Mouse (Mus musculus): ENCODE data around the gene Barhl2. TPM values are rescaled to one million over a fixed set of nuclear protein-coding genes. Genes with fewer than 3 reads are reported as not detected.

Barhl2 gene
- total and polyA plus RNA-seq, 3 experiments = not detected

- Histone ChIP-seq H3K9ac (ENCODE audit: control insufficient read depth, low read depth, low read length, poor library complexity, severe bottlenecking) (no peak overlapping the region), H3K4me3 (ENCODE audit: control insufficient read depth in 1 of 2, insufficient read depth in 1 of 2, low read depth in 2 of 2, low read length in 2 of 2) (no peak overlapping the region), H3K27me3 (ENCODE audit: control insufficient read depth in 1 of 2, insufficient read depth in 2 of 2, low read length in 2 of 2) (no peaks in the 10 kb centered on the region), H3K4me1 (ENCODE audit: control insufficient read depth in 1 of 2, insufficient read depth in 2 of 2, low read length in 2 of 2) (no peaks in the 10 kb centered on the region), H3K27ac (ENCODE audit: control insufficient read depth, low read depth, low read length) (no peak overlapping the region), H3K9me3 (replicated peaks; ENCODE audit: insufficient read depth, low read length) (no peaks in the 10 kb centered on the region), H3K36me3 (ENCODE audit: control insufficient read depth in 1 of 2, insufficient read depth in 2 of 2, low read length in 2 of 2) (no peaks in the 10 kb centered on the region), H3K79me2 (ENCODE audit: control insufficient read depth, insufficient read depth, low read length, poor library complexity) (no peaks in the 10 kb centered on the region)
- no peak for TF ChIP-seq CTCF (IDR thresholded peaks at IDR 0.05 in 2 of 3, conservative IDR thresholded peaks at IDR 0.05 in 1 of 3; ENCODE audit: control insufficient read depth in 1 of 3, insufficient read depth in 1 of 3, low read depth in 2 of 3, low read length in 3 of 3, poor library complexity in 1 of 3, severe bottlenecking in 1 of 3)
- no peak for TF ChIP-seq ELF1 (IDR thresholded peaks at IDR 0.05; ENCODE audit: low read depth, low read length)
- TF ChIP-seq POLR2AphosphoS2 (IDR thresholded peaks at IDR 0.05; ENCODE audit: low read length) = no peak
- no peak for TF ChIP-seq NELFE (IDR thresholded peaks at IDR 0.05; ENCODE audit: low read depth, low read length)
- TF ChIP-seq CHD1 (IDR thresholded peaks at IDR 0.05; ENCODE audit: low read depth, low read length) = no peak
- TF ChIP-seq GATA1 (IDR thresholded peaks at IDR 0.05; ENCODE audit: low read depth, low read length) = no peak
- TF ChIP-seq RCOR1 (IDR thresholded peaks at IDR 0.05; ENCODE audit: low read depth, low read length) = no peak
- TF ChIP-seq MAFK (IDR thresholded peaks at IDR 0.05; ENCODE audit: borderline replicate concordance, low read depth, low read length) = no peak
- TF ChIP-seq ZMIZ1 (IDR thresholded peaks at IDR 0.05; ENCODE audit: low read depth, low read length) = no peak
- no peak for TF ChIP-seq TCF12 (IDR thresholded peaks at IDR 0.05; ENCODE audit: low read depth, low read length)
- no peak for DNase-seq (ENCODE audit: low read depth, low spot score)
These were observed 42.2 kb downstream of the Barhl2 start for GRCm38 (mm10) chr5:106415734-106416133.

DNA sequence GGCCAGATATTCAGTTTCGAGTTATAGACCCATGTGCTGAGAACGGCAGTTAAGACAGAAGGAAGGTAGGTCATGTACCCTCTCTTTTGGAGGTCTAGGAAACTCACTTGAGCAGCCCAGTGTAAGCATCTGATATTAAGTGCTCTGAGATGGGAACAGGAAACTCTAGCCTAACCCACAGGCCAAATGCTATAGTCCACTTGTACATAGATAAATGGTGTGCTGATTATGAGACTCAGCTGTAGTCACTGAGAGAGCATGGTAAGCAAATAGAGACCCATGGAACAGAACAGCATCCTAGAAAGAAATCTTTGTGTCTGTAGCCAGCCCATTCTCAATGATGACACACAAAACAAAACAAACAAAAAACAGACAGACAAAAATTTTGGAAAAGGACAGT, 55.2 kb downstream of the Barhl2 start:
- no peak for TF ChIP-seq NELFE (IDR thresholded peaks at IDR 0.05; ENCODE audit: low read depth, low read length)
- TF ChIP-seq KAT2A (conservative IDR thresholded peaks at IDR 0.05; ENCODE audit: low read depth, low read length) = no peak
- no peaks in the 10 kb centered on the region for H3K36me3 ChIP-seq (ENCODE audit: control insufficient read depth in 1 of 2, insufficient read depth in 2 of 2, low read length in 2 of 2)
- no peaks in the 10 kb centered on the region; the same call in 1 of the 2 replicates for H3K79me2 ChIP-seq (ENCODE audit: control insufficient read depth, insufficient read depth, low read length, poor library complexity)
- no peak overlapping the region for H3K27ac ChIP-seq (ENCODE audit: control insufficient read depth, low read depth, low read length)
- DNase-seq (ENCODE audit: low read depth, low spot score) = no peak
- H3K9ac ChIP-seq (ENCODE audit: control insufficient read depth, low read depth, low read length, poor library complexity, severe bottlenecking) = no peak overlapping the region
- H3K27me3 ChIP-seq (ENCODE audit: control insufficient read depth in 1 of 2, insufficient read depth in 2 of 2, low read length in 2 of 2) = no peaks in the 10 kb centered on the region
- H3K4me1 ChIP-seq (ENCODE audit: control insufficient read depth in 1 of 2, insufficient read depth in 2 of 2, low read length in 2 of 2) = no peaks in the 10 kb centered on the region
- no peaks in the 10 kb centered on the region for H3K9me3 ChIP-seq (replicated peaks; ENCODE audit: insufficient read depth, low read length)
- no peak overlapping the region for H3K4me3 ChIP-seq (ENCODE audit: control insufficient read depth in 1 of 2, insufficient read depth in 1 of 2, low read depth in 2 of 2, low read length in 2 of 2)

Other genes with a start within 250 kb of the Barhl2 start
- not detected in 2 replicates for gene Gm17304, start 150.9 kb upstream of the Barhl2 start, total RNA-seq (2012; rRNA removed)
- gene Gm17304, start 150.9 kb upstream of the Barhl2 start, polyA plus RNA-seq (2012; ENCODE audit: insufficient read depth in 1 of 2, insufficient read length in 2 of 2, low read depth in 1 of 2, low replicate concordance in 2 of 2, missing spikeins in 1 of 2) = not detected
- 32.5 and 34.4 TPM in 2 replicates for gene Zfp644, start 239.1 kb upstream of the Barhl2 start, total RNA-seq (2012; rRNA removed)
- gene Zfp644, start 239.1 kb upstream of the Barhl2 start, polyA plus RNA-seq (2012; ENCODE audit: insufficient read depth in 1 of 2, insufficient read length in 2 of 2, low read depth in 1 of 2, low replicate concordance in 2 of 2, missing spikeins in 1 of 2) = 10 to 100 TPM; 23.4 to 72.3 TPM

Measured in MEL (cell line).